Mouse (Mus musculus) lung, postnatal 0 days (tissue): ENCODE measurements around the gene Naa80. TPM values are rescaled to one million over a fixed set of nuclear protein-coding genes. Genes with fewer than 3 reads are reported as not detected.

Experiments
- ATAC-seq: fragments of 200-750 bp; cut with Nextera tagmentation; 2 replicates; pipeline ENCODE4 v1.8.0; 2017; ENCODE audit warnings: moderate library complexity
- DNase-seq: peaks from one replicate; pipeline ENCODE4 v3.0.0-alpha.2; 2016; ENCODE audit warnings: low spot score
- H3K27ac ChIP-seq: fragments of 300-500 bp; sonication (generic); 2 replicates; pipeline ENCODE4 v1.5.1; 2014; ENCODE audit warnings: antibody characterized with exemption, mild to moderate bottlenecking, low read length, mixed read lengths
- H3K27me3 ChIP-seq: fragments of 300-500 bp; sonication (generic); replicated peaks from 2 replicates; pipeline ENCODE4 v1.6.1; 2014; ENCODE audit warnings: low read length, mixed read lengths; ENCODE audit not compliant: insufficient read depth
- H3K36me3 ChIP-seq: fragments of 300-500 bp; sonication (generic); 2 replicates; pipeline ENCODE4 v1.6.1; 2014; ENCODE audit warnings: low read length, mixed read lengths; ENCODE audit not compliant: insufficient read depth
- H3K4me1 ChIP-seq: fragments of 300-500 bp; sonication (generic); 2 replicates; pipeline ENCODE4 v1.6.1; 2014; ENCODE audit warnings: antibody characterized with exemption, low read depth, low read length, mixed read lengths; ENCODE audit not compliant: insufficient read depth
- H3K4me2 ChIP-seq: fragments of 300-500 bp; sonication (generic); replicated peaks from 2 replicates; pipeline ENCODE4 v1.6.1; 2014; ENCODE audit warnings: low read depth, mild to moderate bottlenecking, low read length, moderate library complexity, mixed read lengths
- H3K4me3 ChIP-seq: fragments of 300-500 bp; sonication (generic); 2 replicates; pipeline ENCODE4 v1.5.1; 2014; ENCODE audit warnings: low read depth, low read length
- H3K9ac ChIP-seq: fragments of 300-500 bp; sonication (generic); replicated peaks from 2 replicates; pipeline ENCODE4 v1.6.1; 2014; ENCODE audit warnings: low read depth, mild to moderate bottlenecking
- H3K9me3 ChIP-seq: fragments of 300-500 bp; sonication (generic); 2 replicates; pipeline ENCODE4 v1.6.1; 2016; ENCODE audit warnings: low read length, mixed read lengths
- CTCF ChIP-seq: IDR thresholded peaks from 2 replicates; pipeline ENCODE4 v1.5.1; 2016; ENCODE audit warnings: antibody characterized with exemption, mild to moderate bottlenecking
- EP300 ChIP-seq: IDR thresholded peaks from 2 replicates; pipeline ENCODE4 v1.6.1; 2016; ENCODE audit warnings: antibody characterized with exemption, mild to moderate bottlenecking, control low read depth
- WGBS: fragments of 180-500 bp; shearing (Covaris S2); extraction: QIAGEN DNeasy Blood & Tissue Kit; methylation state at CpG from one replicate; pipeline ENCODE4 v1.1.7; 2014; 5-methylcytosine and 5-hydroxymethylcytosine counted together
- polyA plus RNA-seq: library from polyadenylated mRNA; unstranded; fragments of >200 nt; fragmentation: Nextera tagmentation; extraction: Ambion mirVana; gene quantifications from 2 replicates; pipeline ENCODE4 v1.2.1, GENCODE M21; 2015

Naa80 gene
- polyA plus RNA-seq, 1 experiment from 2014 or later, result 22.0 TPM

GRCm38 (mm10) chr9:107596619-107597569 lies 18.2 kb downstream of the Naa80 start:
- peak; percentile 25 for ATAC-seq
- DNase-seq, result no peak
- H3K4me3 ChIP-seq, result no peak overlapping the region
- H3K9ac ChIP-seq, result no peak overlapping the region
- TF ChIP-seq EP300, result no peak
- TF ChIP-seq CTCF, result no peak
- no peaks in the 10 kb centered on the region for H3K9me3 ChIP-seq
- H3K27me3 ChIP-seq, result no peaks in the 10 kb centered on the region
- H3K4me2 ChIP-seq, result no peak overlapping the region
- 78% methylated on average over 11 of the region's 11 CpGs for WGBS
- H3K4me1 ChIP-seq, result 0 out of 2 replicates have a peak, but pooled peaks cover 3% of the 10 kb centered on the region
- no peak overlapping the region for H3K27ac ChIP-seq
- peaks cover 12% of the 10 kb centered on the region; the same call in 1 of the 2 replicates for H3K36me3 ChIP-seq

- no peak for DNase-seq
- 65% methylated on average over 5 of the region's 5 CpGs for WGBS
- no peak overlapping the region for H3K27ac ChIP-seq
These were observed 19.7 kb downstream of the Naa80 start for GRCm38 (mm10) chr9:107598385-107598784.

GRCm38 (mm10) chr9:107599433-107599832 lies 20.7 kb downstream of the Naa80 start:
- H3K9me3 ChIP-seq, result no peaks in the 10 kb centered on the region
- H3K36me3 ChIP-seq, result no peaks in the 10 kb centered on the region
- no peak overlapping the region for H3K4me2 ChIP-seq
- no peak overlapping the region for H3K27ac ChIP-seq
- 81% methylated on average over 9 of the region's 9 CpGs for WGBS
- H3K4me3 ChIP-seq, result no peak overlapping the region
- ATAC-seq (no peak), DNase-seq (no peak)
- no peak overlapping the region for H3K9ac ChIP-seq
- TF ChIP-seq CTCF, result no peak
- no peak for TF ChIP-seq EP300
- no peaks in the 10 kb centered on the region for H3K27me3 ChIP-seq
- 0 out of 2 replicates have a peak, but pooled peaks cover 3% of the 10 kb centered on the region for H3K4me1 ChIP-seq

More at GRCm38 (mm10) chr9:107598385-107598784, 19.7 kb downstream of the Naa80 start:
- Histone ChIP-seq H3K4me1 (0 out of 2 replicates have a peak, but pooled peaks cover 3% of the 10 kb centered on the region), H3K27me3 (no peaks in the 10 kb centered on the region), H3K9ac (no peak overlapping the region), H3K9me3 (no peaks in the 10 kb centered on the region), H3K4me3 (no peak overlapping the region), H3K4me2 (no peak overlapping the region), H3K36me3 (no peaks in the 10 kb centered on the region)
- ATAC-seq, result no peak
- no peak for TF ChIP-seq CTCF
- no peak for TF ChIP-seq EP300

DNA sequence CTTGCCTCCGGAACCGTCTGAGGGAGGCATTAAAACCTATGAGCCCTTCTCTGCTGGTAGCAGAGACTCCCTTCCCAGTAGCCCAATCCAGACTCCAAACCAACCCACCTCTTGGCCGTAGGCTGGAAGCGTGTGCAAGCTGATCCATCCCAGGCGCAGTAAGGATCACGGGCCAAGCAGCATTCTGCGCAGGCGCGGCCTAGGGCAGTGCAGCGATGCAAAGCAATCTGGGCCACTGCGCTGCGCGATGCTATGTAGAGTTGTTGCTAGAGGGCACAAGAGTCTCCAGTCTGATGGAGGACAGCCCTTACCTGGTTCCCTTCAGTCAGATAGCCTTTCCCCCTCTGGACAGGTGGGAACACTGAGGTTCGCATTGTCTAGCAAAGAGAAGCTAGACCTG lies 21.2 kb downstream of the Naa80 start:
- no peak overlapping the region for H3K4me2 ChIP-seq
- no peaks in the 10 kb centered on the region for H3K9me3 ChIP-seq
- H3K27ac ChIP-seq, result no peak overlapping the region
- ATAC-seq (no peak), DNase-seq (no peak)
- H3K36me3 ChIP-seq, result no peaks in the 10 kb centered on the region
- 62% methylated on average over 14 of the region's 14 CpGs for WGBS
- 0 out of 2 replicates have a peak, but pooled peaks cover 3% of the 10 kb centered on the region for H3K4me1 ChIP-seq
- TF ChIP-seq CTCF, result no peak; the same call in 1 of the 2 replicates
- TF ChIP-seq EP300, result no peak
- H3K9ac ChIP-seq, result no peak overlapping the region
- no peaks in the 10 kb centered on the region for H3K27me3 ChIP-seq
- no peak overlapping the region for H3K4me3 ChIP-seq

- Histone ChIP-seq H3K27me3 (no peaks in the 10 kb centered on the region), H3K9ac (no peak overlapping the region), H3K4me2 (no peak overlapping the region), H3K36me3 (no peaks in the 10 kb centered on the region), H3K9me3 (no peaks in the 10 kb centered on the region), H3K27ac (no peak overlapping the region), H3K4me3 (no peak overlapping the region), H3K4me1 (0 out of 2 replicates have a peak, but pooled peaks cover 3% of the 10 kb centered on the region)
- TF ChIP-seq EP300, result no peak
- peak; percentile 49 for TF ChIP-seq CTCF
- 70% methylated on average over 12 of the region's 12 CpGs for WGBS
- ATAC-seq, result no peak
- no peak for DNase-seq
These were observed 22.1 kb downstream of the Naa80 start for GRCm38 (mm10) chr9:107600745-107601144.

DNA sequence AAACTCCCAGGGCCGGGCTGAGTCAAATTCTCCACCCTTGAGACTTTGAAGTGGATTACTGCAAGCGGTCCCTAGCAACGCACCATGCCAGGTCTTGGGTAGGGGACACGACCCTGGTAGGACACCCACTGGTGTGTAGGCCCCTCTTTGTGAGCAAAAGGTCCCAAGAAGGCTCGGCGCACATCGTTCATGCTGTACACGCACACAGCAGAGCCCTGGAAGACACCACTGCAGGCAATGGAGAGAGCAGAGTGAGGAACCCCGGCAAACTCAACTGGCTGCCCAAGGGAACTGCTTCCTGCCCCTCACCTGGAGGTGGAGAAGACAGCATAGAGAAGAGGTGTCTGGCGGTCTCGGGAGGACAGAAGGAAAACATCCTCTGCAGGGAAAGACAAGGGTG lies 22.6 kb downstream of the Naa80 start:
- no peak overlapping the region for H3K4me3 ChIP-seq
- 79% methylated on average over 11 of the region's 11 CpGs for WGBS
- DNase-seq, result no peak
- no peaks in the 10 kb centered on the region for H3K27me3 ChIP-seq
- no peak overlapping the region for H3K27ac ChIP-seq
- 0 out of 2 replicates have a peak, but pooled peaks cover 3% of the 10 kb centered on the region for H3K4me1 ChIP-seq
- no peaks in the 10 kb centered on the region for H3K36me3 ChIP-seq
- no peak overlapping the region for H3K4me2 ChIP-seq
- ATAC-seq, result no peak
- no peaks in the 10 kb centered on the region for H3K9me3 ChIP-seq
- no peak for TF ChIP-seq CTCF
- no peak for TF ChIP-seq EP300
- H3K9ac ChIP-seq, result no peak overlapping the region
